Mouse (Mus musculus) hindbrain, embryonic 12.5 days (tissue): ENCODE measurements around the gene Fam162a. TPM values are rescaled to one million over a fixed set of nuclear protein-coding genes. Genes with fewer than 3 reads are reported as not detected.
"Not testable (repeated sequence)": the region's sequence is repeated elsewhere in the genome, so short reads cannot be mapped to it uniquely, and the experiment has no call there.

Experiments
- ATAC-seq: fragments of 200-750 bp; cut with Nextera tagmentation; 2 replicates; pipeline ENCODE4 v1.8.0; 2017; ENCODE audit warnings: moderate TSS enrichment; ENCODE audit not compliant: low FRiP score
- H3K27ac ChIP-seq: fragments of 300-500 bp; sonication (generic); 2 replicates; pipeline ENCODE4 v1.5.1; 2016; ENCODE audit warnings: mild to moderate bottlenecking
- H3K27me3 ChIP-seq: fragments of 300-500 bp; sonication (generic); 2 replicates; pipeline ENCODE4 v1.6.1; 2016; ENCODE audit warnings: mild to moderate bottlenecking
- H3K36me3 ChIP-seq: fragments of 300-500 bp; sonication (generic); 2 replicates; pipeline ENCODE4 v1.6.1; 2016; ENCODE audit warnings: mild to moderate bottlenecking
- H3K4me1 ChIP-seq: fragments of 300-500 bp; sonication (generic); 2 replicates; pipeline ENCODE4 v1.6.1; 2016
- H3K4me2 ChIP-seq: fragments of 300-500 bp; sonication (generic); replicated peaks from 2 replicates; pipeline ENCODE4 v1.6.1; 2016; ENCODE audit warnings: mild to moderate bottlenecking
- H3K4me3 ChIP-seq: fragments of 300-500 bp; sonication (generic); 2 replicates; pipeline ENCODE4 v1.5.1; 2016; ENCODE audit warnings: mild to moderate bottlenecking
- H3K9ac ChIP-seq: fragments of 300-500 bp; sonication (generic); 2 replicates; pipeline ENCODE4 v1.6.1; 2016; ENCODE audit warnings: mild to moderate bottlenecking, moderate library complexity
- H3K9me3 ChIP-seq: fragments of 300-500 bp; sonication (generic); replicated peaks from 2 replicates; pipeline ENCODE4 v1.6.1; 2016; ENCODE audit warnings: mild to moderate bottlenecking
- WGBS: fragments of 180-500 bp; shearing (Covaris S2); methylation state at CpG from one replicate; pipeline ENCODE4 v1.1.7; 2016; 5-methylcytosine and 5-hydroxymethylcytosine counted together
- polyA plus RNA-seq: library from polyadenylated mRNA; unstranded; fragments of >200 nt; fragmentation: Nextera tagmentation; extraction: Ambion mirVana; gene quantifications from 2 replicates; pipeline ENCODE4 v1.2.1, GENCODE M21; 2016

Fam162a gene
- polyA plus RNA-seq, 1 experiment from 2014 or later = 196 TPM

DNA sequence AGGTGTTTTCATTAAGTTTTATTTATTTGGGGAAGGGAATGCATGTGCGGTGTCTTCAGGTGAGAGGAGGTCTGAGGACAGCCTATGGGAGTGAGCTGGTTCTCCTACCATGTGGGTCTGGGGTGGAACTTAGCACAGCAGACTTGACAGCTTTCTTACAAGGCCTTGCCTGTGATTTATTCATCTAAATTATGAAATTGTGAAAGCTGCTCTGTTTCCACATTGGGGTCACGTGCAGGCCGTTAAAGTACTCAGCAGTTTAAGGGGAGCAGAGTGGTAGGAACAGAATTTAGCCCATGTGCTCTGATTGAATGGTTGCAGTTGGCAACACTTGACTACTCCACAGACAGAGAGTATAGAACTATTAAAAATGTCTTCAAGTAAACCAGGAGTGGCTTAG lies 8.5 kb upstream of the Fam162a start:
- peaks cover 9% of the 10 kb centered on the region; the same call in 1 of the 2 replicates for H3K36me3 ChIP-seq
- ATAC-seq = no peak
- no peak overlapping the region for H3K4me3 ChIP-seq
- no peaks in the 10 kb centered on the region for H3K27me3 ChIP-seq
- no peak overlapping the region for H3K9ac ChIP-seq
- WGBS = 97% methylated on average over 3 of the region's 3 CpGs
- H3K4me1 ChIP-seq = no peaks in the 10 kb centered on the region
- H3K4me2 ChIP-seq = no peak overlapping the region
- H3K9me3 ChIP-seq = no peaks in the 10 kb centered on the region
- no peak overlapping the region for H3K27ac ChIP-seq

DNA sequence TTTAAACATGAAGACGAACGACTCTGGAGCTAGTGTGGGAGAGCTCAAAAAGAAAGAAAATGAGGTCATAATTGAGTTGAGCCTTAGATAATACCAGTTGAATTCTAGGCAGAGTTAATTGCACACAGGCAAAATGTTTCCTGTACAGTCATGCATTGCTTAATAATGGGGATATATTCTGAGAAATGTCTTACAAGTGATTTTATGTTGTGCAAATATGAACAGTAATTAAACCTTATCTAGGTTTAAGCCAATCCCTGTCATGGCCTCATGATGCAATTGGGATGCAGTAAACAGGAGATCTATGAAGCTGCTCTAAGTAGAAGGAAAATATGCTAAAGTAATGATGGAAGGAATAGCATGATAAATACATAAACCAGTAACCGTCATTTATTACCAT lies 3.4 kb upstream of the Fam162a start:
- no peak overlapping the region for H3K4me3 ChIP-seq
- ATAC-seq = no peak
- H3K9ac ChIP-seq = no peak overlapping the region
- H3K27me3 ChIP-seq = no peaks in the 10 kb centered on the region
- no peak overlapping the region for H3K27ac ChIP-seq
- H3K4me2 ChIP-seq = no peak overlapping the region
- no peaks in the 10 kb centered on the region for H3K36me3 ChIP-seq
- H3K4me1 ChIP-seq = peaks cover 9% of the 10 kb centered on the region
- 98% methylated on average over 3 of the region's 3 CpGs for WGBS
- no peaks in the 10 kb centered on the region for H3K9me3 ChIP-seq

DNA sequence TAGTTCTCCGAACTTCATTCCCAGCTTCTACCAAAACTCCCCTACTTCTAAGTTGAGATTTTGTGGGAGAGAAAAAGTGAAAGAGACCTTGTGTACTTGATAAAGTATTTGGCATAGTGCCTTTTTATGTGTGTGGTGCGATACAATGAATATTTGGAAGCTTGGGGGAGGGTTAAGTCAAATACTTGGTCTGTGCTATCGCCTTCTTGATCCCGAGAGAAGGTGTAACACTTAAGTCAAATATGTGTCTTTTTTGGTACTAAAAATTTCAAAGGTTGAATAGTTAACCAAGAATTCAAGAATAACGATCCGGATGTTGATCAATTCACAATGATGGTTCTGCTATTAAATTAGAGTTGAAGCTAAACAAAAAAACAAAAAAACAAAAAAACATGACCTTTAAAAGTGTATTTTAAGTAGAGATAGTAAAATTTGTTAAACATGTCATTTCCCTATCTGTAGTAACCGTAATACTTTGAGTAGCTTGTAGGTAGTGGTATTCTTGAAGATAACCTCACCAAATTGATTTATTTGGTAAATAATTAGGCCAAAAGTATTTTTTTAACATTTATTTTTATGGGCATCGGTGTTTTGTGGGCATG lies 1.1 kb upstream of the Fam162a start:
- ATAC-seq = no peak
- Histone ChIP-seq H3K9me3 (no peaks in the 10 kb centered on the region), H3K4me2 (peak overlapping the region; percentile 76), H3K4me3 (peak overlapping the region; percentile 65), H3K27ac (no peak overlapping the region), H3K9ac (peak overlapping the region; percentile 88), H3K36me3 (no peaks in the 10 kb centered on the region), H3K4me1 (peaks cover 25% of the 10 kb centered on the region), H3K27me3 (no peaks in the 10 kb centered on the region)
- 31% methylated on average over 8 of the region's 8 CpGs for WGBS

DNA sequence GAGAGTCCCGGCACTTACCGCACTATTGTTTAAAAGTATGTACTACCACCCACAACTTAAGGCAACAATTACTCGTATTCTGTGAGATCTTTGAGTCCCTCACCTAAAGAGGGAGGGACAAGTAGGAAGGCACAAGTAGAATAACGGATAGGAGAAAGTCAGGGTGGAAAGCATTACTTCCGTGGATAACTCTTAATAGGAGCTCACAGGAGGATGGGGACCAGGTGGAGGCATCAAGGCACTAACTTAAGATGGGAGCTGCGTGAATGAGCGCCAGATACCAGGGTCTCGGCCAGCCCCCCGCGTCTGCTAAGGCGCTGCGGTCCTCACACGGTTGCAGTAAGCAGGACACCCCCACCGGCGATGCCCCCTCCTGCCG lies 334 bp downstream of the Fam162a start:
- H3K27me3 ChIP-seq = no peaks in the 10 kb centered on the region
- peak overlapping the region; percentile 99 for H3K27ac ChIP-seq
- H3K4me1 ChIP-seq = peaks cover 25% of the 10 kb centered on the region
- no peaks in the 10 kb centered on the region for H3K9me3 ChIP-seq
- no peaks in the 10 kb centered on the region for H3K36me3 ChIP-seq
- peak overlapping the region; percentile 76 for H3K4me2 ChIP-seq
- H3K9ac ChIP-seq = peak overlapping the region; percentile 88
- ATAC-seq = no peak; the same call in none of the 2 replicates
- 1% methylated on average over 14 of the region's 16 CpGs for WGBS
- peak overlapping the region; percentile 65 for H3K4me3 ChIP-seq

DNA sequence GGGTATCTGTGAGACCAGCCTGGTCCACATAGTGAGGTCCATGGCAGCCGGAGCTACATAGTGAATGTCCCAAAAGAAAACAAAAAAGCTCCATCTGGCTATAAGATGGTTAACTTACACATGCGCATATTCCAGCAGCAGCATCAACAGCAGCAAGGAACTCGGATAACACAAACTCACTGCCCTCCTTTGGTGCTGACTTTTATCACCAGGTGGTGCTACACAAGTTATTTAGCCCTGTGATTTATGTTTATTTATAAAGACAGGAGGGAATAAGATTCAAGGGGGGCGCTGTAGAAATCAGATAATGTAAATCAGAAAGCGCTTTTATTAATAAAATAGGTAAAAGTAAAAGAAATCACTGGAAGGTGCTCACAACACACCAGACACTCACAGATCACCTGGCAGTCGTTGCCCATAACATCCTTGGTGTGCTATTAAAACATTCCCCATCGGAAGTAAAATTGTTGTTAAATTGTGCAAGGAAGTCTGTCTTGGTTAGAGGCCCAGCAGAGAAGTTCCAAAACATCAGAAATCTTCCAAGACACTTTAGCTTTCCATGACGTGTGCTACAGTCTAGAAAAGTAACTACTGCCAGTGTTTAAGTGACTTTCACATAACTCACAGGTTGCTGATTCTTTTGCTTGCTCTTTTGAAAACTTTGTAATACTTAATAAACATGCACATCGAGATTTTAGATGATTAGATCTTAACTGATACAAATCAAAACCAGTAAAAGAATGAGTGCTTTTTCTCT lies 1.4 kb downstream of the Fam162a start:
- H3K27ac ChIP-seq = no peak overlapping the region
- WGBS = 37% methylated on average over 9 of the region's 9 CpGs
- peak overlapping the region; percentile 76 for H3K4me2 ChIP-seq
- no peak for ATAC-seq
- 0 out of 2 replicates have a peak overlapping the region, but pooled peaks have one; percentile 88 for H3K9ac ChIP-seq
- no peaks in the 10 kb centered on the region for H3K27me3 ChIP-seq
- no peaks in the 10 kb centered on the region for H3K9me3 ChIP-seq
- H3K36me3 ChIP-seq = no peaks in the 10 kb centered on the region
- H3K4me1 ChIP-seq = peaks cover 25% of the 10 kb centered on the region
- H3K4me3 ChIP-seq = peak overlapping the region; percentile 65

DNA sequence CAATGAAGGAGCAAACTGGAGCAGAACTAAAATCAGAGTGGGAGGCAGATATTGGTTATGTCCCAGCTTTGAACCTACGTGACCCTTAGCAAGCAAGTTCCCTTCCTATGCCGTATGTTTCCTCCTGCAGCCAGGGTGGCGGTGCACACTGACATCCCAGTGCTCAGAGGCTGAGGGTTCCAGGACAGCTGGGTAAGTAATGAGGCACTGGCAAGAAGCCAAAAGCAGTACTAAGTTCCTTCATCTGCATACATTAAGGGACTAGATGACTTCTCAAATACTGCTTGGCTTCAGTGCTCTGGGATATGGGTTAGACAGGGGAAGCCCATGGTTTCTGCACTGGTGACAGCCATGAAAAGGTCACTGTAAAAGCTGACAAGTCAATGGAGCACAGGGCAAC lies 3.0 kb downstream of the Fam162a start:
- Histone ChIP-seq H3K27me3 (no peaks in the 10 kb centered on the region), H3K27ac (0 out of 2 replicates have a peak overlapping the region, but pooled peaks have one; percentile 7), H3K4me3 (no peak overlapping the region), H3K4me2 (no peak overlapping the region), H3K36me3 (no peaks in the 10 kb centered on the region), H3K9me3 (no peaks in the 10 kb centered on the region), H3K4me1 (peaks cover 25% of the 10 kb centered on the region), H3K9ac (no peak overlapping the region)
- 62% methylated on average over 3 of the region's 3 CpGs for WGBS
- ATAC-seq = no peak

DNA sequence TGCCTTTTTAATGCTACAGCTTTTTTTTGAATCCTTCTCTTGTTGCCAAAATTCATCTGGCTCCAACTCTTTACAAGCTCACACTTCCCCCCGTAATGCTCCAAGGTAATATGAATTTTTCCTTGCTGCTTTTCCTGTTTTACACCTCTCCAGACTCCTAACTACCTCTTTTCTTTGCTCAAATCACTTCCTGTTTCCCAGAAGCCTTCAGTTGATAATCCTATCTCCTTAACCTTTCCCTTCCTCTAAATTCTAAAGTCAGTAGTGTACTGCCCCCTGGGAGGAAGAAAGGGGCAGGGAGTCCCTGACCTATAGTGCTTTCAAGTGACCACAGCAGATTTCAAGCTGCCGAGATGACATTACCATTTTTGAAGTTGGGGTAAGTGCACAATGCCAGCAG lies 3.7 kb downstream of the Fam162a start:
- Histone ChIP-seq H3K9me3 (no peaks in the 10 kb centered on the region), H3K4me2 (no peak overlapping the region), H3K4me3 (no peak overlapping the region), H3K9ac (no peak overlapping the region), H3K4me1 (peaks cover 23% of the 10 kb centered on the region), H3K27ac (no peak overlapping the region), H3K27me3 (no peaks in the 10 kb centered on the region), H3K36me3 (no peaks in the 10 kb centered on the region)
- 63% methylated on average over 2 of the region's 2 CpGs for WGBS
- no peak for ATAC-seq

DNA sequence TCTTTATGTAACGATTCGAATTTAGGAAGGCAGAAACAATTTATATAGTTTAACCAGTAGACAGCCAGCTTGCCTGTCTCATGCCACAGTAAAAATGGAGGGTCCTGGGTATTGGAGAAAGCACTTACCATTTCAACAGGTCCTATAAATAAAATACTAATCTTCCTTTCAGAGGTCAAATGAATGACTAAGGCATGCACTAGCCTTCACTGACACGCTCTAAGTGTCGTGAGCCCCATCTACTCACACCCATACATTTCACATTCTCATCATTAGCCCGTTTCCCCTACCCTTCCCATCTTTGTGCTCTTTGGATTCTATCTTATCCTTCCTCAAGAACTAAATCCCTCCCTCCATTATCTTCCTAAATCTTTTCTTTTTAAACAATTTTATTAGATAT lies 6.5 kb downstream of the Fam162a start:
- Histone ChIP-seq H3K4me2 (no peak overlapping the region), H3K4me3 (no peak overlapping the region), H3K9ac (no peak overlapping the region), H3K9me3 (no peaks in the 10 kb centered on the region), H3K27me3 (no peaks in the 10 kb centered on the region), H3K36me3 (no peaks in the 10 kb centered on the region), H3K4me1 (peaks cover 17% of the 10 kb centered on the region), H3K27ac (no peak overlapping the region)
- WGBS = 87% methylated on average over 5 of the region's 5 CpGs
- no peak for ATAC-seq

DNA sequence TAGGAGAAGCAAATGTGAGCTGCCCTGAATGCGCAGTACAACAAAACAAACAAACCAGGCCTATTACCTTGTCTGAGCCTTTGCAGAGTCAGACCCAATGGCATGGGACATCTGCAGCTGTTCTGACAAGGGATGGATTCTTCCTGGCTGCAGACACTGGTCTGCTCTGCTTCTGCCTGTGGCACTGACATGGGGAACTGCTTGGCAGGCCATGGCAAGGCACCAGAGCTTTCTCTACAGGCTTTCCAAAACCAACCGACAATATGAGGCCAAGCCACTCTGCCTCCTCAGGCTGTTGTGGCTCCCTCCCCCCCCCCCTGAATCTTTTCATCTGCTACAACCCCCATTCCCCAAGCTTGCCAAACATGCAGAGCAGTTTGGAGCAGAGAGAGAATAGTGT lies 8.1 kb downstream of the Fam162a start:
- Histone ChIP-seq H3K9ac (no peak overlapping the region), H3K9me3 (no peaks in the 10 kb centered on the region), H3K27ac (no peak overlapping the region), H3K4me3 (no peak overlapping the region), H3K4me2 (no peak overlapping the region), H3K4me1 (peaks cover 3% of the 10 kb centered on the region; the same call in 1 of the 2 replicates), H3K36me3 (no peaks in the 10 kb centered on the region), H3K27me3 (no peaks in the 10 kb centered on the region)
- ATAC-seq = no peak
- 89% methylated on average over 2 of the region's 2 CpGs for WGBS

DNA sequence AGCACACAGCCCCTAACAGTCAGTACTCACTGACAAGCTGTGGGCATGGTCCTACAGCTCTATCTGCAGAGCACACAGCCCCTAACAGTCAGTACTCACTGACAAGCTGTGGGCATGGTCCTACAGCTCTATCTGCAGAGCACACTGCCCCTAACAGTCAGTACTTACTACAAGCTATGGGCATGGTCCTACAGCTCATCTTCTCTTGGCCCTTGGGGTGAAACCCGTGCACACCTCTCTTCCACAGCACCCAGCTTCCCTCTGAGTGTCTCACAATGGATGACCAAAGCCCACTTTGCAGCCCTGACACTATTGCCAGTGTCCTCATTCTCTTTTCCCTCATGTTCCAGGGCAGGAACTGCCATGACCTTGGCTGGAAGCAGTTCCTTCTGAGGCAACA lies 8.9 kb downstream of the Fam162a start:
- not testable (repeated sequence) for H3K27me3 ChIP-seq, ATAC-seq

DNA sequence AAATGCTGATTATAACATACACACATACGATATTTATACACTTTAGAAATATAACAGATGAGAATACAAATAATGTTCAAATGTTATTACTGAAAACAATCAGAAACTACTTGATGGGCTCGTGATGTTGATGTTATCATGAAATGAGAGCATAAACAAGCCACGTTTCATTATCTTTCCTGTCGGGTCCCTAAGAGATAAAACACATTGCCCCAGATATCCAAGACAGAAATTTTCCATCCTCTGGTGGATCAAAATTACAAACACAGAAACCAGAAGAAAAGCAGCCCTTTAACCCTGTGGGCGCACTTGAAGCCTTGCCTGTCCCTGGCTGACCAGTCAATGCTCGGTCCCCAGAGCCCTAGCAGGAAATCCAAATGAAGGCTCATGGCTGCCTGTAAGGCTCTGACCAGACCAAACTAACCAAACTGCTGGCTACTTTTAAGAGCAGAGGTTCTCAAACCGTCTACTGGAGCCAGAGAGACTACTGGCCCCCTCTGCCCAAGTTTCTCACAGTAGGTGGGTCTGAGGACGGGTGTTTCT lies 13.4 kb downstream of the Fam162a start:
- Histone ChIP-seq H3K27ac (no peak overlapping the region), H3K27me3 (no peaks in the 10 kb centered on the region), H3K4me1 (no peaks in the 10 kb centered on the region), H3K9me3 (no peaks in the 10 kb centered on the region), H3K9ac (no peak overlapping the region), H3K4me3 (no peak overlapping the region), H3K36me3 (peaks cover 3% of the 10 kb centered on the region; the same call in 1 of the 2 replicates), H3K4me2 (no peak overlapping the region)
- WGBS = 91% methylated on average over 8 of the region's 8 CpGs
- no peak for ATAC-seq

More for the DNA sequence above, 8.9 kb downstream of the Fam162a start:
- H3K27ac ChIP-seq, H3K9me3 ChIP-seq, H3K4me1 ChIP-seq, H3K36me3 ChIP-seq, H3K4me3 ChIP-seq, H3K9ac ChIP-seq, H3K4me2 ChIP-seq: not testable (repeated sequence)
- WGBS = 82% methylated on average over 1 of the region's 1 CpGs

DNA sequence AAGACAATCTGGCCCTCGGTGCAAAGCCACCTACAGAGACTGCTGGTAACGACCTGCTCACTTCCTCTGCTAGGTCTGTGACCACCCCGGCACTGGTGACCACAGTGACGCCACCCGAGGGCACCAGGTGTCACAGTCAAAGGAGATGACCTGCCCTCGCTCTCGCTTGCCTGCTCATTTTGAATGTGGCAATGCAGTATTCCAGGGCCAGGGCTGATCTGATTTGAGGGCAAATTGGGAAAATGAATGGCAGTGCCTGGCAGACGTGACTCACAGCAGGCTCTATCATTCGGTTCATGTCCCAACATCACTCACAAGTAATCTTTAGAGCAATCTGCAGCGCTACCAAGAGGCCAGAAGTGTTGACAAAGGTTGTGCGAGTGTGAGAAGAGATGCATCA lies 15.0 kb downstream of the Fam162a start:
- peaks cover 9% of the 10 kb centered on the region for H3K36me3 ChIP-seq
- WGBS = 91% methylated on average over 11 of the region's 11 CpGs
- no peaks in the 10 kb centered on the region for H3K4me1 ChIP-seq
- H3K27me3 ChIP-seq = no peaks in the 10 kb centered on the region
- H3K27ac ChIP-seq = no peak overlapping the region
- no peaks in the 10 kb centered on the region for H3K9me3 ChIP-seq
- no peak overlapping the region for H3K4me2 ChIP-seq
- H3K4me3 ChIP-seq = no peak overlapping the region
- H3K9ac ChIP-seq = no peak overlapping the region
- no peak for ATAC-seq
